Mouse (Mus musculus) thymus, postnatal 0 days (tissue): ENCODE data around the gene Ablim1. TPM values are rescaled to one million over a fixed set of nuclear protein-coding genes. Genes with fewer than 3 reads are reported as not detected.

Experiments used
- DNase-seq: peaks from one replicate; pipeline ENCODE4 v3.0.0-alpha.2; 2015; ENCODE audit warnings: low spot score
- polyA plus RNA-seq: library from polyadenylated mRNA; unstranded; fragments of >200 nt; fragmentation: Nextera tagmentation; extraction: Ambion mirVana; gene quantifications from 2 replicates; pipeline ENCODE4 v1.2.1, GENCODE M21; 2015

The Ablim1 gene
- polyA plus RNA-seq, 1 experiment from 2014 or later = 148 TPM

GRCm38 (mm10) chr19:57266374-57267085, 48.2 kb downstream of the Ablim1 start:
- no peak for DNase-seq

- no peak for DNase-seq
Observed at GRCm38 (mm10) chr19:57264296-57264947, 50.3 kb downstream of the Ablim1 start.

DNA sequence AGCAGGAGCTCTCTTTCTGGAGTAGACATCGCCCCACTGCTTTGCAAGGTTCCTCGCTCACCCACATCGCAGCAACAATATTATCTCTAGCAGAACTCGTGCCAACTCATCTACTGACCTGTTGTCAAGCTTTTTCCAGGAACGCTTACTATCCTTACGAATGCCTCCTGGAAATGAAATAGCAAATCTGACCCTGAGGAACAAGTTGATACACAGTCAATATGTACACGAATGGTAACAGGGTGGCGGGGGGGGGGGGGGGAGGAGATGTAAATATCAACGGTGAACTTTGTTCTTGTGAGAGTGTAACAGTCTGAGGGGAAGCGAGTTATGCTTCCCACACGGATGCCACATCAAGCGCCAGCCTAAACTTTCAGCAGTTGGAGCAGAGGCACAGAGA, 56.9 kb downstream of the Ablim1 start:
- DNase-seq = no peak

- no peak for DNase-seq
Observed at GRCm38 (mm10) chr19:57256666-57257065, 58.1 kb downstream of the Ablim1 start.

- no peak for DNase-seq
Observed at GRCm38 (mm10) chr19:57255157-57255556, 59.6 kb downstream of the Ablim1 start.

GRCm38 (mm10) chr19:57252692-57253448, 61.8 kb downstream of the Ablim1 start:
- DNase-seq = no peak

GRCm38 (mm10) chr19:57248781-57249180, 65.9 kb downstream of the Ablim1 start:
- DNase-seq = no peak

DNA sequence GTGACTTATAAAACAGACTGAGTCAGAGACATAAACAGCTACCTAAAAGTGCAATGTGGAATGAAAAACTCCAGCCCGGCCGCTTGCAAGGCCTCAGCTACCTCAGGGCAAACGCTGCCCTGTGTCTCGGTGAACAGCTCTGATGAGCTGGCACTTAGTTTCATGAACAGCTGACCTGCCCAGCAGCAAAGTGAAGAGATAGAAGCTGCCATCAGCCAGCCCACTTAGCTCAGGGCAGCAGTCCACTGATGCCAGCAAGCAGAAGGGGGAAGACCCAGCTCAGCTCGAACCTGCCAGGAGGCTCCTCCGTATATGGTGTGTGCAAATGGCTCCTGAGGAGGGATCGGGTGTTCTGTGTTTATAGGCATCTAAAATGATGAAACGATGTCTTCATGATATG, 67.5 kb downstream of the Ablim1 start:
- DNase-seq = no peak

- no peak for DNase-seq
Observed at GRCm38 (mm10) chr19:57244281-57244680, 70.4 kb downstream of the Ablim1 start.

DNA sequence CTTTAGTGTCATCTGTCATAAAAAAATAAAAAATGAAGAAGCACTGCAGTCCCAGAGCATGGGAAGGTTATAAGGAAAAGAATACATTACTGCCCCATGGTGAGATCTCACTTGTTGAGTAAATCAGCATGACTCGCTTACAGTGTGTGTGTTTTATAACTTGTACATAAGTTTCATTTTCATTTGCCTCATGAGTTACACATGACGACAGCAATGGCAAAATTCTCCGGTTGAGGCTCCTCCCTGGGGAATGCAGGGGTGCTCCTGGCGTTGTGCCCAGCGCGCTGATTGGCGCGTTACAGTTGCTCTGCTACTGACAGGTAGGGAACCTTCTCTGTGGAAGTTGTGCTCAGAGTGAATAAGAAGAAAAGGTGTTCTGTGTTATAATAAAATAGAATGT, 71.1 kb downstream of the Ablim1 start:
- no peak for DNase-seq

- DNase-seq = no peak
Observed at GRCm38 (mm10) chr19:57243191-57243590, 71.5 kb downstream of the Ablim1 start.

GRCm38 (mm10) chr19:57241363-57242192, 73.1 kb downstream of the Ablim1 start:
- DNase-seq = no peak

DNA sequence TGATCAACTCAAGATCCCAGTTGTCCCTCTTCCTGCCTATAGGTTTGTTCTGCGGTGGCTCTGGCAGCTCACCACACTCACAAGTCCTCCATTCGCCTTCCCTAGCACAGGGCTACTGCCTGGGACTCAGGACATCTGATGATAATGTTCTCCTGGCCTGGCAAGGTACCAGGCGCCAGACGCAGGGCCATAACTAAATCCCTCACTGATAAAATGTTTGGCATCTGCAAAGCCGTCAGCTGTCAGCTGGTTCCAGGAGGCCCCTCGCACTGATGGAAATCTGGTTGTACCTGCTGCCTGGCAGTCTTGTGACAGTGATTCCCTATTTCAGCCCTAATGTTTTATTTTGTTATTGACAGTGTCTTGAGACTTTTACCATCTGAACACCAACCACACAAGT, 74.5 kb downstream of the Ablim1 start:
- no peak for DNase-seq

GRCm38 (mm10) chr19:57239176-57239784, 75.4 kb downstream of the Ablim1 start:
- DNase-seq = no peak

DNA sequence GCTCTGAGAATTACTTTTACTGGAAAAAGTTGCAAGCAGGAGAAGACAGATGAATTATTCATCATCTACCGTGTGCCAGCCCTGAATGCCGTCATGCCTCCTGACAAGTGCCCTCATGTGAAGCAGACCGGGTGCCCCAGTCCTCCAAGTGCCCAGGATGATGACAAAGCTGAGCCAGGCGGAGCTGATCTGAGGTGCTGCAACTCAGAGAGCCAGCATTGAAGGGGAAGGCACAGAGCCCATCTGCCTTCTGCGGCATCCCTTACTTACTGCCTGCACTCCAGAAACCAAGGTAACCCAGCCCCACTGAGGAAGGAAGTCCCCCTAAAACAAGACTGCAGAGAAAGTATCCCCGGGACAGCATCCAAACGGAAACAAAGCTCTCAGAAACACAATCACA, 76.3 kb downstream of the Ablim1 start:
- no peak for DNase-seq

DNA sequence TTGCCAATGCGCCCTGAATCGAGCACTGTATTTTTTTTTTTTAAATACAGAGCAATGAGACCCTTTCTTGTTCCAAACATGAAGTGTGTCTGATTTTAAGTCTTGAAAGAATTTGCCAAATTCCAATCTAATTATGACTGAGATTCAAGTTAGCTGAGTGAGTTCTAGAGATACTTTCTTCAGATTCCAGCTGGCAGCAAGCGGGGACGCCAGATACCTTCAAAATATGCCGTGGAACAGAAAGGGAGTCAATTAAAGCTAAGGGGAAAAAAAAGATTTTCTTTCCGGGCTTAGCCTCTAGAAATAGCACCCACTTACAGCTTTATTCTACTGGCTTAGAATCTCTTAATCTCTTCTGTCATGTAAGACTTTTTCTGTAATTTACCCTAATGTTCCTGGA, 77.2 kb downstream of the Ablim1 start:
- DNase-seq = no peak

GRCm38 (mm10) chr19:57236647-57237046, 78.1 kb downstream of the Ablim1 start:
- DNase-seq = no peak

- no peak for DNase-seq
Observed at GRCm38 (mm10) chr19:57235931-57236330, 78.8 kb downstream of the Ablim1 start.

GRCm38 (mm10) chr19:57230996-57231395, 83.7 kb downstream of the Ablim1 start:
- no peak for DNase-seq

DNA sequence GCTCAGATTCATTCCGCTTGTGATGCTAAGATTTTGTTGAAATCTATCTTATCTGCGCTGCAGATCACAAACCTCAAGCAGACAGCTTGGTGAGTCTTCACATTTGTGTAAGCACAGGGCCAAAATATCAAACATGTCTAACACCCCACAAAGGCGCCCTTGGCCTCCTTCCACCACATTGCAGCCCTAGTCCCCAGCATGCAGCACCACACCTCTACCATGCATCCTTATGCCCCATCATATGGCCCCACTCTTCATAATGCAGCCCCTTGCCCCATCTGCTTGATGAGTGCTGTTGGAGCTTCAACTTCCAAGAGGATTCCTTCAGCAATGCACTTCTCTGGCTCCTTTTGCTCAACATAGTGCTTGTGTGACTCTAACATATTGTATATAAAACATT, 85.6 kb downstream of the Ablim1 start:
- DNase-seq = no peak

DNA sequence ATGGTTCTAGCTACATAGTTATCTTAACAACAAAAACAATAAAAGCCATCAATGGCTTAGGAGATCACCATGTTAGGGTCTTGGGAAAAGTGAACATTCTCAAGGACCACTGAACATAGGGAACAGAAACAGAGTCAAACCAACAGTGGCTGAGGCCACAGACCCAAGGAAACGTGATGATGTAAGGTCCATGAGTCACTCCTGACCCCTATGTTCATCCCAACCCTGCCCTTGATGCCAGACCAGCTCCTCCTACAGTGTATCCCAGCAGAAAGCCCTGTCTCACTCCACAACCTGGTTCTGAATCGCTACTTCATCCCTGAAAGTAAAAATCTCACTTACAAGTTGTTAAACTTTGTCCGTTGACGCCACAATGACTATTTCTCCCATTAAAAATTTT, 86.1 kb downstream of the Ablim1 start:
- DNase-seq = no peak
